Mouse (Mus musculus) hindbrain, embryonic 14.5 days (tissue): ENCODE measurements at regions not wholly inside any gene's neighbourhood (a gene's known extent, or its start where the extent isn't known, plus 50 kb on each side); places are given as distances from the start of the nearest gene placed in this dataset. TPM values are rescaled to one million over a fixed set of nuclear protein-coding genes. Genes with fewer than 3 reads are reported as not detected.
"Not testable (repeated sequence)": the region's sequence is repeated elsewhere in the genome, so short reads cannot be mapped to it uniquely, and the experiment has no call there.

Experiments used
- ATAC-seq: fragments of 200-750 bp; cut with Nextera tagmentation; 2 replicates; pipeline ENCODE4 v1.8.0; 2017; ENCODE audit warnings: moderate number of reproducible peaks, mild to moderate bottlenecking, moderate TSS enrichment, moderate library complexity; ENCODE audit not compliant: low FRiP score
- DNase-seq: peaks from one replicate; pipeline ENCODE4 v3.0.0-alpha.2; 2015; ENCODE audit warnings: low spot score
- H3K27ac ChIP-seq: fragments of 300-500 bp; sonication (generic); 2 replicates; pipeline ENCODE4 v1.5.1; 2014; ENCODE audit warnings: mild to moderate bottlenecking, moderate library complexity
- H3K27me3 ChIP-seq: fragments of 300-500 bp; sonication (generic); 2 replicates; pipeline ENCODE4 v1.6.1; 2014; ENCODE audit warnings: mild to moderate bottlenecking, low read length, mixed read lengths; ENCODE audit not compliant: control insufficient read depth, insufficient read depth
- H3K36me3 ChIP-seq: fragments of 300-500 bp; sonication (generic); replicated peaks from 2 replicates; pipeline ENCODE4 v1.6.1; 2014; ENCODE audit not compliant: control insufficient read depth, insufficient read depth
- H3K4me1 ChIP-seq: fragments of 300-500 bp; sonication (generic); replicated peaks from 2 replicates; pipeline ENCODE4 v1.6.1; 2014; ENCODE audit warnings: antibody characterized with exemption, low read length, mixed read lengths; ENCODE audit not compliant: control insufficient read depth, insufficient read depth
- H3K4me2 ChIP-seq: fragments of 300-500 bp; sonication (generic); replicated peaks from 2 replicates; pipeline ENCODE4 v1.6.1; 2014; ENCODE audit warnings: mild to moderate bottlenecking, moderate library complexity
- H3K4me3 ChIP-seq: fragments of 300-500 bp; sonication (generic); replicated peaks from 2 replicates; pipeline ENCODE4 v1.5.1; 2014; ENCODE audit warnings: mild to moderate bottlenecking, low read length
- H3K9ac ChIP-seq: fragments of 300-500 bp; sonication (generic); 2 replicates; pipeline ENCODE4 v1.6.1; 2014
- H3K9me3 ChIP-seq: fragments of 300-500 bp; sonication (generic); 2 replicates; pipeline ENCODE4 v1.6.1; 2016; ENCODE audit warnings: low read length; ENCODE audit not compliant: control insufficient read depth
- WGBS: fragments of 180-500 bp; shearing (Covaris S2); extraction: QIAGEN DNeasy Blood & Tissue Kit; methylation state at CpG from one replicate; pipeline ENCODE4 v1.1.7; 2014; 5-methylcytosine and 5-hydroxymethylcytosine counted together
- microRNA-seq: library from miRNA; unstranded; fragments of <30 nt; microRNA quantifications from one replicate; pipeline ENCODE4, GENCODE M21; 2016

DNA sequence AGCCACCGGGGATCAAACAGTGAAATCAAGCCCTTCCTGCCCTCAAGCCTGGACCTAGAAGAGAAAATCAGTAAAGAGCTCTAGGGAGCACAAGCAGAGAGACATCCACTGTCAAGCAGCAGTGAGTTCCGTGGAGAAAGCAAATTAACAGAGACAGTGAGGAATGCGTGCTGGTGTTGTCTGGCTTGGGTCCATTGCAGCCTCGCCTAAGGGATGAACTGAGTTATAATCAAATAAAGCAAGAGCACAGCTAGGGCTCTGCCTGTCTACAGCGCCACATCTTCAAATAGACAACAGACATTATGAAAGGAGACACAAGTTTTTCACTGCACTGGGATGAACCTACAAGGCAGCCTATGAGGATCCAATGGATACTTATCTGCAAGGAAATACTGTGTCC is 62.3 kb upstream of the Xcl1 start:
- Histone ChIP-seq H3K9me3 (no peaks in the 10 kb centered on the region), H3K4me2 (no peak overlapping the region), H3K4me3 (no peak overlapping the region), H3K36me3 (no peaks in the 10 kb centered on the region), H3K9ac (no peak overlapping the region), H3K27me3 (no peaks in the 10 kb centered on the region), H3K4me1 (peaks cover 5% of the 10 kb centered on the region; the same call in 1 of the 2 replicates), H3K27ac (0 out of 2 replicates have a peak overlapping the region, but pooled peaks have one; percentile 26)
- ATAC-seq = peak; percentile 29; the same call in 1 of the 2 replicates
- no peak for DNase-seq
- WGBS = 43% methylated on average over 5 of the region's 5 CpGs

- H3K27ac ChIP-seq = no peak overlapping the region
- H3K27me3 ChIP-seq = no peaks in the 10 kb centered on the region
- H3K4me1 ChIP-seq = peaks cover 5% of the 10 kb centered on the region; the same call in 1 of the 2 replicates
- DNase-seq (no peak), ATAC-seq (no peak)
- H3K4me2 ChIP-seq = no peak overlapping the region
- no peak overlapping the region for H3K4me3 ChIP-seq
- no peaks in the 10 kb centered on the region for H3K9me3 ChIP-seq
- H3K36me3 ChIP-seq = no peaks in the 10 kb centered on the region
- WGBS = 7% methylated on average over 6 of the region's 6 CpGs
- no peak overlapping the region for H3K9ac ChIP-seq
These were observed 58.9 kb upstream of the Xcl1 start for GRCm38 (mm10) chr1:164994247-164994660.

DNA sequence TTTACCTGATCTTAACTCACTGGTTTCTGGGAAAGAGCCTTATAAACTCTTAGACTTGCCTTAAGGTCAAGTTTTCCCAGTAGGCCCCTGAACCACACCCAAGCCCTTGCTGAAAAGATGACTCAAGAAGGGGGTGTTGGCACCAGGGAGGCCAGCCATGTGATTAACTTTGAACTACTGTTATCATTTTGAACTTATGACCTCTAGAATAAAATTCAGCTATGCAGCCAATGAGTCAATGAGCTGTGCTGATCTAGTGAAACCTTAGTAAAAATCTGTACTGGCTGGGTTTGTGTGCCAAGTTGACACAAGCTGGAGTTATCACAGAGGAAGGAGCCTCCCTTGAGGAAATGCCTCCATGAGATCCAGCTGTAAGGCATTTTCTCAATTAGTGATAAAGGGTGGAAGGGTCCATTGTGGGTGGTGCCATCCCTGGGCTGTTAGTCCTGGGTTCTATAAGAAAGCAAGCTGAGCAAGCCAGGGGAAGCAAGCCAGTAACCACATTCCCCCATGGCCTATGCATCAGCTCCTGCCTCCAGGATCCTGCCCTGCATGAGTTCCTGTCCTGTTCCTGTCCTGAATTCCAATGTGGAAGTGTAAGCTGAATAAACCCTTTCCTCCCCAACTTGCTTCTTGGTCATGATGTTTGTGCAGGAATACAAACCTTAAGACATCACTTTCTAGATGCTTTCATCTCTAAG is 58.0 kb upstream of the Xcl1 start:
- not testable (repeated sequence) for ATAC-seq, H3K4me2 ChIP-seq, H3K4me1 ChIP-seq, H3K36me3 ChIP-seq, H3K4me3 ChIP-seq, H3K27ac ChIP-seq, H3K9me3 ChIP-seq, H3K9ac ChIP-seq, DNase-seq, H3K27me3 ChIP-seq

GRCm38 (mm10) chr1:164988982-164989381 is 53.7 kb upstream of the Xcl1 start:
- DNase-seq (no peak), ATAC-seq (no peak)
- 93% methylated on average over 1 of the region's 1 CpGs for WGBS
- Histone ChIP-seq H3K27ac (no peak overlapping the region), H3K4me3 (no peak overlapping the region), H3K27me3 (no peaks in the 10 kb centered on the region), H3K4me2 (no peak overlapping the region), H3K4me1 (peaks cover 3% of the 10 kb centered on the region; the same call in 1 of the 2 replicates), H3K9me3 (no peaks in the 10 kb centered on the region), H3K9ac (no peak overlapping the region), H3K36me3 (no peaks in the 10 kb centered on the region)

DNA sequence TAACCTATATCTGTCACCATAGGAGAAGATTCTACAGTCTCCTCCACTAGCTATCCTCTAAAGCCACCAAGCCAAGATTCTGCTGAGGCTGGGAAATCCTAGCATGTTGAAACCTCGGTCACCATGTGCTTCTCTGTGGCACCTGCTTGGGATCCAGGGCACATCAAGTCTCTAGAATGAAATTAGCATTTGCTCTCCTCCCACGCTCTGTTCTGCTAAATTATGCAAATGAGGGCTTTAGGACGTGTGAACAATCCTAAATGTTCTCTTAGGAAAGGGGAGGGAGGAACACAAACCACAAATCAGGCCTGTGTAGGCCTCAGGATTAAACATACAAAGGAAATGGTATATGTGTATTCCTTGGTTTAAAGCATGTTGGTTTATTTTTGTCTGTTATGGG is 52.9 kb upstream of the Xcl1 start:
- Histone ChIP-seq H3K4me2 (no peak overlapping the region), H3K9ac (no peak overlapping the region), H3K27ac (no peak overlapping the region), H3K4me3 (no peak overlapping the region), H3K9me3 (no peaks in the 10 kb centered on the region), H3K27me3 (no peaks in the 10 kb centered on the region), H3K36me3 (no peaks in the 10 kb centered on the region), H3K4me1 (no peaks in the 10 kb centered on the region)
- ATAC-seq = peak; percentile 71
- DNase-seq = no peak
- WGBS = 22% methylated on average over 3 of the region's 3 CpGs

DNA sequence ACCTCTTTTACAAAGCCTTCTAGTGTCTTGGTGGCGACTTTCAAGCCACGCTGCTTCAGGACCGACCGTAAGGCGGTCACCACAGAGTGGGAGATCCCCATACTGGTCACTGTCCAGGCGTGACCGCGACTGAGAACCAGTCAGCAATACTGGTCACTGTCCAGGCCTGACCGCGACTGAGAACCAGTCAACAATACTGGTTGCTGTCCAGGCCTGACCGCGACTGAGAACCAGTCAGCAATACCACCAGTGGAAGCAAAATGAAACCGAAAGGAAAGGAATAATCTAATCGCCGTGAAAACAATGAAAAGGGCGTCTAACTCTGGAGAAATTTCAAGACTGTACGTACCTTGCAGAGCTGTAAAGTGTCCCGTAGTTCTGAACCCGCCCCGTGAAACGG is 50.2 kb upstream of the Xcl1 start:
- not testable (repeated sequence) for H3K4me1 ChIP-seq, H3K9ac ChIP-seq, H3K27me3 ChIP-seq, H3K4me2 ChIP-seq, ATAC-seq, H3K36me3 ChIP-seq, DNase-seq, H3K9me3 ChIP-seq, H3K4me3 ChIP-seq, H3K27ac ChIP-seq
- 96% methylated on average over 21 of the region's 21 CpGs for WGBS

Small RNA genes in the stretch of these regions (microRNA-seq; reads per million reads assigned to microRNA genes)
- gene Gm26042 = not detected
